Mouse (Mus musculus): ENCODE data around the gene Paqr5.

DNA sequence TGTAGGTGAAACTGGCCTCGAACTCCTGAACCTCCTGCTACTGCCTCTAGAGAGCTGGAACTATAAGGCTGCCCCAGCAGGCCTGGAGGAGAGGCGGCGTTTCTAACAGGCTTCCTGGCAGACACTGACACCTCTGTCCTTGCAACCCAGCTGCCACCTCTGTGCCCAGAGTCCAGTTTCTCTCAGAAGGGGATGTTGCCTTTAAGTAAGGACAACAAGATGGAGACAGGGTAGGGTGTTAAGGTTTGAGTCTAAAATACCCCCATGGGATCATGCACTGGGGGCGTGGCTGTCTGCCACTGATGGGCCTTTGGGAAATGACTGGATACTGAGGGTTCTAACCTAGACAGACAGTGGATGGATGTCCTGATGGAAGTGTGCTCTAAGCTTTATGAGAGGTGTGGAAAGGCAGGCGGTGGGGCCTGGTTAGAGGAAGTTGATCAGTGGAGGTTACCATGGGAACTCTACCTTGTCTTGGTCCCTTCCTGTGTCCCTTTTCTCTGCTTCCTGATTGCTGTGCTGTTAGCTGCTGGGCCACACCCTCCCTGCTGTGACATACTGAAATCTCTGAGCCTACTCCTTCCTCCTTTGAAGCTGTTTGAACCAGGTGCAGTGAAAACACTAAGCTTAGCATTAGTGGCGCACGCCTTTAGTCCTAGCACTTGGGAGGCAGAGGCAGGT, 43.6 kb downstream of the Paqr5 start:
- TF ChIP-seq POLR2A (IDR thresholded peaks at IDR 0.05; ENCODE audit: insufficient read depth, low read length) = no peak
- TF ChIP-seq CTCF (IDR thresholded peaks at IDR 0.05; ENCODE audit: low read depth, low read length) = no peak

All from ES-Bruce4 (cell line).